Mouse (Mus musculus) frontal cortex, adult 2 months (tissue): ENCODE data around the gene Hoxb8. TPM values are rescaled to one million over a fixed set of nuclear protein-coding genes. Genes with fewer than 3 reads are reported as not detected.

Experiments used
- DNase-seq, 2 experiments: peaks; one replicate each; pipeline ENCODE4 v3.0.0; 2022; ENCODE audit warnings: low spot score in 1 of 2; ENCODE audit errors: extremely low spot score in 1 of 2
- polyA plus RNA-seq: library from polyadenylated mRNA; depleted of rRNA; stranded (reverse); fragments of >200 nt; gene quantifications from 2 replicates; pipeline ENCODE4 v1.2.3, GENCODE M21; 2012; rRNA removed

The Hoxb8 gene
- polyA plus RNA-seq, 1 experiment = not detected

GRCm38 (mm10) chr11:96327122-96327521 is 45.4 kb downstream of the Hoxb8 start:
- no peak for DNase-seq

GRCm38 (mm10) chr11:96327750-96328149 is 46.0 kb downstream of the Hoxb8 start:
- DNase-seq = no peak

- DNase-seq = no peak
Observed at GRCm38 (mm10) chr11:96328605-96329004, 46.9 kb downstream of the Hoxb8 start.

- no peak for DNase-seq
Observed at GRCm38 (mm10) chr11:96332105-96332504, 50.4 kb downstream of the Hoxb8 start.

- DNase-seq = no peak
Observed at GRCm38 (mm10) chr11:96332618-96333032, 50.9 kb downstream of the Hoxb8 start.

- no peak for DNase-seq
Observed at GRCm38 (mm10) chr11:96333241-96334001, 51.7 kb downstream of the Hoxb8 start.

- no peak for DNase-seq
Observed at GRCm38 (mm10) chr11:96334002-96334364, 52.3 kb downstream of the Hoxb8 start.

Other genes with a start within 250 kb of the Hoxb8 start
- gene Snf8, start 247.0 kb upstream of the Hoxb8 start, polyA plus RNA-seq = 84.2 and 87.0 TPM in 2 replicates
- 45.3 and 50.3 TPM in 2 replicates for gene Ube2z, start 216.5 kb upstream of the Hoxb8 start, polyA plus RNA-seq
- 410 and 500 TPM in 2 replicates for gene Atp5g1, start 206.2 kb upstream of the Hoxb8 start, polyA plus RNA-seq
- gene Calcoco2, start 169.9 kb upstream of the Hoxb8 start, polyA plus RNA-seq = not detected in 2 replicates
- gene Ttll6, start 148.1 kb upstream of the Hoxb8 start, polyA plus RNA-seq = 0.06 and 0.61 TPM in 2 replicates
- not detected in 2 replicates for gene Hoxb13, start 87.6 kb upstream of the Hoxb8 start, polyA plus RNA-seq
- gene Hoxb9, start 10.4 kb upstream of the Hoxb8 start, polyA plus RNA-seq = not detected in 2 replicates
- not detected in 2 replicates for gene Hoxb7, start 4.7 kb downstream of the Hoxb8 start, polyA plus RNA-seq
- gene Hoxb6, start 10.6 kb downstream of the Hoxb8 start, polyA plus RNA-seq = not detected in 2 replicates
- 0.11 TPM in 1 of 2 replicates, not detected in the other for gene Hoxb5, start 21.4 kb downstream of the Hoxb8 start, polyA plus RNA-seq
- gene Hoxb4, start 36.4 kb downstream of the Hoxb8 start, polyA plus RNA-seq = 0.04 TPM in 1 of 2 replicates, not detected in the other
- not detected in 2 replicates for gene Hoxb3, start 41.4 kb downstream of the Hoxb8 start, polyA plus RNA-seq
- gene Hoxb2, start 68.6 kb downstream of the Hoxb8 start, polyA plus RNA-seq = 0.06 TPM in 1 of 2 replicates, not detected in the other
- gene Hoxb1, start 83.8 kb downstream of the Hoxb8 start, polyA plus RNA-seq = not detected in 2 replicates
- 2.3 and 3.1 TPM in 2 replicates for gene Skap1, start 182.7 kb downstream of the Hoxb8 start, polyA plus RNA-seq